9 mouse cellular contexts compared by ENCODE assay signal in genomic region chr6:85452816-85453215, GRCm38 (mm10). TPM values are rescaled to one million over a fixed set of nuclear protein-coding genes. Genes with fewer than 3 reads are reported as not detected.
DNase-seq lines count a peak whose midpoint lies in the region; ATAC-seq and TF ChIP-seq lines count a peak whose summit lies in the region.
"Had no signal": no experiment of that assay in that cellular context is flagged by ENCODE, and none has a peak within 500 bp of the region (broad histone marks: within the 10 kb centered on the region; RNA-seq: fewer than 3 reads in every experiment).

No protein-coding gene starts in this region.

- H3K4me3 ChIP-seq in lung, postnatal 0 days (ENCODE audit: low read depth, low read length), result peak overlapping the region; percentile 79
- peak overlapping the region; percentile 82 for H3K4me3 ChIP-seq in forebrain, postnatal 0 days (ENCODE audit: low read depth, low read length)

- peak overlapping the region; percentile 97; the same call in 1 of the 2 replicates for H3K27ac ChIP-seq in lung, postnatal 0 days (ENCODE audit: low read length)
- peak overlapping the region; percentile 94 for H3K27ac ChIP-seq in forebrain, postnatal 0 days (ENCODE audit: low read depth, low read length)

- H3K9ac ChIP-seq in lung, postnatal 0 days (replicated peaks; ENCODE audit: low read depth), result peak overlapping the region; percentile 79
- H3K9ac ChIP-seq in forebrain, postnatal 0 days, result peak overlapping the region; percentile 66

- no peaks in the 10 kb centered on the region for H3K9me3 ChIP-seq in lung, postnatal 0 days (ENCODE audit: low read length)
- no peaks in the 10 kb centered on the region for H3K9me3 ChIP-seq in forebrain, postnatal 0 days (ENCODE audit: low read length)

- TF ChIP-seq POLR2A in brain, embryonic 14.5 days (IDR thresholded peaks at IDR 0.05; ENCODE audit: borderline replicate concordance, extremely low read depth, insufficient read depth, insufficient read length, poor library complexity, severe bottlenecking), result no peak

- H3K4me1 ChIP-seq in lung, postnatal 0 days (ENCODE audit: insufficient read depth, low read depth, low read length), result peaks cover 16% of the 10 kb centered on the region; the same call in 1 of the 2 replicates
- H3K4me1 ChIP-seq in forebrain, postnatal 0 days (ENCODE audit: insufficient read depth), result peaks cover 24% of the 10 kb centered on the region

- no peaks in the 10 kb centered on the region for H3K27me3 ChIP-seq in lung, postnatal 0 days (replicated peaks; ENCODE audit: insufficient read depth, low read length)
- H3K27me3 ChIP-seq in forebrain, postnatal 0 days (ENCODE audit: insufficient read depth, low read length), result no peaks in the 10 kb centered on the region

- peak overlapping the region; percentile 98 for H3K4me2 ChIP-seq in lung, postnatal 0 days (replicated peaks; ENCODE audit: low read depth, low read length)
- peak overlapping the region; percentile 93 for H3K4me2 ChIP-seq in forebrain, postnatal 0 days (ENCODE audit: low read depth)

- H3K36me3 ChIP-seq in lung, postnatal 0 days (ENCODE audit: insufficient read depth, low read length), result no peaks in the 10 kb centered on the region
- H3K36me3 ChIP-seq in forebrain, postnatal 0 days (ENCODE audit: insufficient read depth), result no peaks in the 10 kb centered on the region

- no peak for ATAC-seq in lung, postnatal 0 days
- ATAC-seq in forebrain, postnatal 0 days, result no peak
- ATAC-seq in megakaryocyte-erythroid progenitor cell, adult 5-6 weeks (replicated peaks; ENCODE audit: low FRiP score, low TSS enrichment, poor library complexity, severe bottlenecking), result peak; percentile 17; the same call in 1 of the 2 replicates
- ATAC-seq in CD4-positive, CD25-positive, alpha-beta regulatory T cell, adult 4 months, result no peak

- TF ChIP-seq EP300 in lung, postnatal 0 days (IDR thresholded peaks at IDR 0.05), result no peak

- WGBS in lung, postnatal 0 days, result 3% methylated on average over 7 of the region's 7 CpGs
- WGBS in forebrain, postnatal 0 days, result 12% methylated on average over 7 of the region's 7 CpGs

- TF ChIP-seq CTCF in lung, postnatal 0 days (IDR thresholded peaks at IDR 0.05), result 0 out of 2 replicates have a peak, but pooled peaks have one; percentile 9
- TF ChIP-seq CTCF in brain, embryonic 14.5 days (IDR thresholded peaks at IDR 0.05; ENCODE audit: borderline replicate concordance, extremely low read depth, insufficient read depth, insufficient read length), result no peak
- TF ChIP-seq CTCF in forebrain, postnatal 0 days (IDR thresholded peaks at IDR 0.05; ENCODE audit: low read depth), result no peak

- no peak for DNase-seq in lung, postnatal 0 days (ENCODE audit: low spot score)
- DNase-seq in lung, postnatal 36 days, result no peak
- peak; percentile 30 for DNase-seq in brain, embryonic 14.5 days (ENCODE audit: low read depth)
- no peak for DNase-seq in forebrain, postnatal 0 days
- DNase-seq in cerebellum, adult 9-10 months, result no peak
- DNase-seq in ovary, adult 18-20 months (ENCODE audit: low spot score), result no peak

RNA-seq across cellular contexts. Expression of gene Pradc1, which starts 1.0 kb away (rescaled TPM):
- polyA plus RNA-seq in lung, postnatal 0 days (2015; fragmentation: Nextera tagmentation; extraction: Ambion mirVana), result 47.7 and 54.0 TPM in 2 replicates
- 16.7 and 22.8 TPM in 2 replicates for polyA plus RNA-seq in brain, embryonic 14.5 days (2012; rRNA removed)
- total RNA-seq in forebrain, postnatal 0 days (2014; rRNA removed), result 7.1 and 15.2 TPM in 2 replicates
- 31.3 and 36.4 TPM in 2 replicates for polyA plus RNA-seq in forebrain, postnatal 0 days (2015; fragmentation: Nextera tagmentation; extraction: Ambion mirVana)
- 34.0 and 38.3 TPM in 2 replicates for total RNA-seq in megakaryocyte-erythroid progenitor cell, adult 5-6 weeks (2014; fragmentation: Nextera tagmentation)
- total RNA-seq in megakaryocyte-erythroid progenitor cell, adult 5-6 weeks (2017), result 15.3 and 19.4 TPM in 2 replicates
- polyA plus RNA-seq in CD4-positive, CD25-positive, alpha-beta regulatory T cell, adult 4 months (2017; shearing (Covaris generic)), result 10 to 100 TPM; 16.2 to 17.7 TPM

RNA-seq across cellular contexts. Expression of gene Cct7, which starts 1.5 kb away (rescaled TPM):
- 200 and 210 TPM in 2 replicates for polyA plus RNA-seq in lung, postnatal 0 days (2015; fragmentation: Nextera tagmentation; extraction: Ambion mirVana)
- polyA plus RNA-seq in brain, embryonic 14.5 days (2012; rRNA removed), result 313 and 319 TPM in 2 replicates
- 273 and 320 TPM in 2 replicates for total RNA-seq in forebrain, postnatal 0 days (2014; rRNA removed)
- 552 and 579 TPM in 2 replicates for polyA plus RNA-seq in forebrain, postnatal 0 days (2015; fragmentation: Nextera tagmentation; extraction: Ambion mirVana)
- 322 and 323 TPM in 2 replicates for total RNA-seq in megakaryocyte-erythroid progenitor cell, adult 5-6 weeks (2014; fragmentation: Nextera tagmentation)
- total RNA-seq in megakaryocyte-erythroid progenitor cell, adult 5-6 weeks (2017), result 456 and 460 TPM in 2 replicates
- 100 to 1,000 TPM; 315 to 339 TPM for polyA plus RNA-seq in CD4-positive, CD25-positive, alpha-beta regulatory T cell, adult 4 months (2017; shearing (Covaris generic))

RNA-seq across cellular contexts. Expression of gene Smyd5, which starts 21.0 kb away (rescaled TPM):
- polyA plus RNA-seq in lung, postnatal 0 days (2015; fragmentation: Nextera tagmentation; extraction: Ambion mirVana), result 13.3 and 14.8 TPM in 2 replicates
- polyA plus RNA-seq in brain, embryonic 14.5 days (2012; rRNA removed), result 65.3 and 67.0 TPM in 2 replicates
- total RNA-seq in forebrain, postnatal 0 days (2014; rRNA removed), result 63.2 and 65.8 TPM in 2 replicates
- polyA plus RNA-seq in forebrain, postnatal 0 days (2015; fragmentation: Nextera tagmentation; extraction: Ambion mirVana), result 49.3 and 61.7 TPM in 2 replicates
- 43.9 and 54.6 TPM in 2 replicates for total RNA-seq in megakaryocyte-erythroid progenitor cell, adult 5-6 weeks (2014; fragmentation: Nextera tagmentation)
- total RNA-seq in megakaryocyte-erythroid progenitor cell, adult 5-6 weeks (2017), result 36.8 and 43.6 TPM in 2 replicates
- 10 to 100 TPM; 23.2 to 45.4 TPM for polyA plus RNA-seq in CD4-positive, CD25-positive, alpha-beta regulatory T cell, adult 4 months (2017; shearing (Covaris generic))

RNA-seq across cellular contexts. Expression of gene Noto, which starts 29.1 kb away (rescaled TPM):
- 0.24 and 0.27 TPM in 2 replicates for polyA plus RNA-seq in lung, postnatal 0 days (2015; fragmentation: Nextera tagmentation; extraction: Ambion mirVana)
- polyA plus RNA-seq in brain, embryonic 14.5 days (2012; rRNA removed), result not detected in 2 replicates
- total RNA-seq in forebrain, postnatal 0 days (2014; rRNA removed), result not detected in 2 replicates
- not detected in 2 replicates for polyA plus RNA-seq in forebrain, postnatal 0 days (2015; fragmentation: Nextera tagmentation; extraction: Ambion mirVana)
- total RNA-seq in megakaryocyte-erythroid progenitor cell, adult 5-6 weeks (2014; fragmentation: Nextera tagmentation), result not detected in 2 replicates
- not detected in 2 replicates for total RNA-seq in megakaryocyte-erythroid progenitor cell, adult 5-6 weeks (2017)
- polyA plus RNA-seq in CD4-positive, CD25-positive, alpha-beta regulatory T cell, adult 4 months (2017; shearing (Covaris generic)), result not detected
- total RNA-seq: hematopoietic stem cell, adult 5-6 weeks had no signal

RNA-seq across cellular contexts. Expression of gene Fbxo41, which starts 50.0 kb away (rescaled TPM):
- 0.02 TPM in 1 of 2 replicates, not detected in the other for polyA plus RNA-seq in lung, postnatal 0 days (2015; fragmentation: Nextera tagmentation; extraction: Ambion mirVana)
- polyA plus RNA-seq in brain, embryonic 14.5 days (2012; rRNA removed), result 17.7 and 24.5 TPM in 2 replicates
- total RNA-seq in forebrain, postnatal 0 days (2014; rRNA removed), result 42.5 and 46.7 TPM in 2 replicates
- 8.4 and 11.9 TPM in 2 replicates for polyA plus RNA-seq in forebrain, postnatal 0 days (2015; fragmentation: Nextera tagmentation; extraction: Ambion mirVana)
- total RNA-seq in megakaryocyte-erythroid progenitor cell, adult 5-6 weeks (2014; fragmentation: Nextera tagmentation), result not detected in 2 replicates
- not detected in 2 replicates for total RNA-seq in megakaryocyte-erythroid progenitor cell, adult 5-6 weeks (2017)
- under 1 TPM; 0.08 to 0.15 TPM for polyA plus RNA-seq in CD4-positive, CD25-positive, alpha-beta regulatory T cell, adult 4 months (2017; shearing (Covaris generic))
- total RNA-seq: hematopoietic stem cell, adult 5-6 weeks had no signal
